Mouse (Mus musculus) ES-E14 (cell line): ENCODE measurements at regions not wholly inside any gene's neighbourhood (a gene's known extent, or its start where the extent isn't known, plus 50 kb on each side); places are given as distances from the start of the nearest gene placed in this dataset.

Experiments
- DNase-seq: peaks from one replicate; pipeline ENCODE4 v3.0.0-alpha.2; 2013; ENCODE audit warnings: low read depth, low spot score
- H3K27ac ChIP-seq: 2 replicates; pipeline ENCODE4 v1.5.1; 2012; ENCODE audit warnings: low read depth, mild to moderate bottlenecking, low read length, moderate library complexity, mixed read lengths; ENCODE audit not compliant: poor library complexity, insufficient read depth, severe bottlenecking
- H3K36me3 ChIP-seq: 2 replicates; pipeline ENCODE4 v1.6.1; 2012; ENCODE audit warnings: mild to moderate bottlenecking, low read length, moderate library complexity, mixed read lengths; ENCODE audit not compliant: control insufficient read depth, poor library complexity, insufficient read depth, severe bottlenecking
- H3K4me1 ChIP-seq, 2 experiments: fragments of 150-350 bp in 1 of 2; sonication (generic) in 1 of 2; 2 replicates each; pipeline ENCODE4 v1.6.1; 2012; ENCODE audit warnings: low read length in 2 of 2, mild to moderate bottlenecking in 1 of 2, mixed read lengths in 1 of 2; ENCODE audit not compliant: control insufficient read depth in 2 of 2, insufficient read depth in 2 of 2, poor library complexity in 1 of 2
- H3K4me3 ChIP-seq, 2 experiments: fragments of 150-350 bp in 1 of 2; sonication (generic) in 1 of 2; 2 replicates each; pipeline ENCODE4 v1.5.1; 2012; ENCODE audit warnings: low read length in 2 of 2, low read depth in 1 of 2, mild to moderate bottlenecking in 1 of 2, mixed read lengths in 1 of 2; ENCODE audit not compliant: insufficient read depth in 1 of 2, poor library complexity in 1 of 2, severe bottlenecking in 1 of 2
- H3K9ac ChIP-seq: 2 replicates; pipeline ENCODE4 v1.6.1; 2012; ENCODE audit warnings: low read depth, mild to moderate bottlenecking, low read length, mixed read lengths; ENCODE audit not compliant: poor library complexity, insufficient read depth, severe bottlenecking
- H3K9me3 ChIP-seq: fragments of 150-350 bp; sonication (generic); 2 replicates; pipeline ENCODE4 v1.6.1; 2012; ENCODE audit warnings: low read depth, mild to moderate bottlenecking, low read length; ENCODE audit not compliant: control insufficient read depth, insufficient read depth
- CHD2 ChIP-seq: IDR thresholded peaks from 2 replicates; pipeline ENCODE4 v1.6.1; 2014; ENCODE audit warnings: mild to moderate bottlenecking, low read depth, low read length, inconsistent platforms
- HCFC1 ChIP-seq: IDR thresholded peaks from 2 replicates; pipeline ENCODE4 v1.6.1; 2012; ENCODE audit warnings: low read length, inconsistent platforms, borderline replicate concordance; ENCODE audit not compliant: insufficient read depth
- MAFK ChIP-seq: IDR thresholded peaks from 2 replicates; pipeline ENCODE4 v1.6.1; 2014; ENCODE audit warnings: mild to moderate bottlenecking, low read depth, low read length, inconsistent platforms; ENCODE audit not compliant: insufficient read depth
- ZC3H11A ChIP-seq: IDR thresholded peaks from 2 replicates; pipeline ENCODE4 v1.6.1; 2012; ENCODE audit warnings: low read depth, mild to moderate bottlenecking, inconsistent platforms, low read length, borderline replicate concordance
- ZNF384 ChIP-seq: IDR thresholded peaks from 2 replicates; pipeline ENCODE4 v1.6.1; 2012; ENCODE audit warnings: low read depth, low read length, inconsistent platforms
- in situ Hi-C, 2 experiments: fragments of 600-800 bp; cut with MboI; formaldehyde crosslinking; loops; one replicate each; pipeline ENCODE4 v1.15.1; 2025; ENCODE audit warnings: low sequenced_read_pairs in 2 of 2, inconsistent platforms in 1 of 2; ENCODE audit not compliant: unreplicated experiment in 2 of 2

DNA sequence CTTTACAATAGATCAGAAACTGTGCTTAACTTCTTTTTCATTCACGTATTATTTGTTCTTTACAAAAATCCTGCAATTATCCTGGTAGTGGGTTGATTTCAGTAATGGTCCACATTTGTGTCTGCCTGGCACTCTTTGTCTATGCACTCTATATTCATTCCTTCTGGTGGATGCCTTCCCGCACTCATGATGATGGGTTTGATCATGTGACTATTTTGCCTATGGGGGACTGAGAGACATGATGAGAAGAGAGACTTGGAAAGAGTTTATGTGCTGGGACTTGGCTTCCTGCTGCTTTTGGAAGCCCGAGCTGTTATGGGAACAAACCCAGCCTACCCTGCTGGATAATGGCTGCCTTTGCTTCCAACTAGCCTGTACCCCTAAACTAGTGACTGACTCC, 186.3 kb upstream of the Zkscan2 start:
- no peaks in the 10 kb centered on the region for H3K4me1 ChIP-seq
- no peaks in the 10 kb centered on the region for H3K9me3 ChIP-seq
- H3K4me3 ChIP-seq = no peak overlapping the region
- H3K27ac ChIP-seq = no peak overlapping the region
- no peak overlapping the region for H3K9ac ChIP-seq
- in situ Hi-C loops = no loop called here
- TF ChIP-seq MAFK (no peak), ZC3H11A (no peak), CHD2 (no peak), ZNF384 (no peak), HCFC1 (no peak)
- H3K36me3 ChIP-seq = no peaks in the 10 kb centered on the region
- no peak for DNase-seq

DNA sequence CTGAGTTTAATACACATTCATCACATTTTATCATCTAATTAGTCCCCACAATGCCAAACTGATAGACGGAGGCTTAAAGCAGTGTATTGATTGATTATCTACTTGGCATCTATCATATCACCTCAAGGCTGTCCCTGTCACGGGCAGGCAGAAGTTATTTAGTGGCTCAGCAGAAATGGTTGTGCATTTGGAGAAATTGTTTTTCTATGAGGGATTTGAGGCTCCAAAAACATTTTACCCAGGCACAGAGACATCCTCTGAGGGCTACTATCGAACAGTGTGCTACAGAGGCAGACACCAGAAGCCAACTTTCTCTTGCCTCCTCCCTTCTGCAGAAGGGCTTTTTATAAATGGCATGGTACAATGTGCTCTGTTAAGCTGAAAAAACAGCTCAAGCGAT, 230.8 kb upstream of the Zkscan2 start:
- H3K9me3 ChIP-seq = no peaks in the 10 kb centered on the region
- H3K9ac ChIP-seq = no peak overlapping the region
- no peak for DNase-seq
- no peak overlapping the region for H3K4me3 ChIP-seq
- H3K27ac ChIP-seq = no peak overlapping the region
- in situ Hi-C loops = no loop called here
- no peaks in the 10 kb centered on the region for H3K4me1 ChIP-seq
- no peak for TF ChIP-seq ZNF384
- no peak for TF ChIP-seq HCFC1
- no peak for TF ChIP-seq ZC3H11A
- no peak for TF ChIP-seq CHD2
- no peak for TF ChIP-seq MAFK
- H3K36me3 ChIP-seq = no peaks in the 10 kb centered on the region

DNA sequence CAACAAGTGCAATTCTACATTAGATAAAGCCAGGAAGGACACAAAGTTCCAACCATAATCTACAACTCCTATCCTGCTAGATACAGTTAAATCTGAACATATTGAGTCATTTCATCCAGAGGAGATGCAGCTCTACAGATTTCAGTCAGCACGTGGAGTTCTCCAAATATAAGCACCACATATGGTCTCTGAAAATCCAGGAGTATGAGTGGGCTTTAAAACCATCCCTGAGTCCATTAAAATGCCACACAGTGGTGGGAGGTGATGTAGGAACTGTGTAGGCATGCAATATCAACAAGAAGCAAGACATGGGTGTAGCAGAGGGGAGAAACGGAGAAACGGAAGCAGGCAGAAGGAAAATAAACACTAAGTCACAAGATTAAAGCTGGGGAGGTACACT, 232.8 kb upstream of the Zkscan2 start:
- no peak overlapping the region for H3K27ac ChIP-seq
- no peak overlapping the region for H3K4me3 ChIP-seq
- TF ChIP-seq ZC3H11A = no peak
- TF ChIP-seq ZNF384 = no peak
- TF ChIP-seq HCFC1 = no peak
- TF ChIP-seq MAFK = no peak
- TF ChIP-seq CHD2 = no peak
- no peak for DNase-seq
- in situ Hi-C loops = no loop called here
- H3K4me1 ChIP-seq = no peaks in the 10 kb centered on the region
- H3K9ac ChIP-seq = no peak overlapping the region
- no peaks in the 10 kb centered on the region for H3K9me3 ChIP-seq
- H3K36me3 ChIP-seq = no peaks in the 10 kb centered on the region

DNA sequence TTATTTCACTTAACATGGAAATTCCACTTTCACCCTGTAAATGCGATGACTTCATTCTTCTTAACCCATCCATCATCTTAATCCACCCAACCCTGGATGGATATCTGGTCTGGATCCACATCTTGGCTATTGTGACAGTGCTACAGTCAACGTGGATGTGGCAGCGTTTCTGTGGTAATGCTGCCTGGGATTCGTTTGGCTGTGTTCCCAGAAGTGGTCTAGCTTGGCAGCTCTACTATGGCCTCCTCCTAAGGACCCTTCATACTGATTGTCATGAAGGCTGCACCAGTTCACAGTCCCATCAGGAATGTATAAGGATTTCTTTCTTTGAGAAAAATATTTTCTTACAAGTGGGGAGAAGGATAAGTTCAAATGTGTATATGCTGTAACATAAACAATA, 234.7 kb upstream of the Hs3st4 start:
- DNase-seq = no peak
- TF ChIP-seq MAFK (no peak), ZC3H11A (no peak), HCFC1 (no peak), CHD2 (no peak), ZNF384 (no peak)
- Histone ChIP-seq H3K9ac (no peak overlapping the region), H3K36me3 (no peaks in the 10 kb centered on the region), H3K9me3 (no peaks in the 10 kb centered on the region), H3K4me3 (no peak overlapping the region), H3K4me1 (no peaks in the 10 kb centered on the region), H3K27ac (no peak overlapping the region)
- in situ Hi-C loops = no loop called here

DNA sequence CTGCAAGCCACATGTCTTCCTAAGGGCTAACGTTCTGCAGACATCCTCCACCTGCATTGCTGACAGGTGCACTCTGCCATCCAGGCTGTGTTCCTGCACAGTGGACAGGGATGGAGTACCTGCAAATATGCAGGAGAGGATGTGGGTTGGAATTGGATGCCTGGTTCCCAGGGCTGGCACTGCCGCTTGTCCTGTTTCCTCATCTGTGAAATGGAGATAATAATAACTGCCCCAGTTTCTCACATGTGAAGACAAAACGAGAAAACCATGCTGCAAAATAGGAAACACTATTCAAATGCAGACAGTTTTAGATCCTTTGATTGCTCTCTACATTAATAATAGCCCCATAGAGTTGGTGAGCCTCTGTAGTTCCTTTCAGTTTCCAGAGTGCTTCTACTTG, 229.4 kb upstream of the Hs3st4 start:
- no peak overlapping the region for H3K9ac ChIP-seq
- no peaks in the 10 kb centered on the region for H3K4me1 ChIP-seq
- DNase-seq = no peak
- TF ChIP-seq ZNF384 = no peak
- TF ChIP-seq HCFC1 = no peak
- TF ChIP-seq MAFK = no peak
- TF ChIP-seq CHD2 = no peak
- no peak for TF ChIP-seq ZC3H11A
- H3K9me3 ChIP-seq = no peaks in the 10 kb centered on the region
- H3K4me3 ChIP-seq = no peak overlapping the region
- no peaks in the 10 kb centered on the region for H3K36me3 ChIP-seq
- no peak overlapping the region for H3K27ac ChIP-seq
- in situ Hi-C loops = no loop called here
